Mouse (Mus musculus): Measurements from ENCODE around the gene Rdh8.

- TF ChIP-seq CTCF (IDR thresholded peaks at IDR 0.05; ENCODE audit: low read depth) (no peak), EP300 (IDR thresholded peaks at IDR 0.05; ENCODE audit: low read depth) (no peak)
These were observed 56.9 kb downstream of the Rdh8 start for GRCm38 (mm10) chr9:20875021-20875790.

Data from heart, postnatal 0 days (tissue).